Comparison of ENCODE assay signal across 11 mouse cellular contexts in genomic region chr8:10300797-10301196, GRCm38 (mm10).
A peak's percentile ranks its signal among the peaks of the same experiment; 100 is the strongest.
DNase-seq lines count a peak whose midpoint lies in the region; ATAC-seq and TF ChIP-seq lines count a peak whose summit lies in the region.
"Had no signal": no experiment of that assay in that cellular context is flagged by ENCODE, and none has a peak within 500 bp of the region (broad histone marks: within the 10 kb centered on the region; RNA-seq: fewer than 3 reads in every experiment).

No protein-coding gene starts in this region.

- DNase-seq in heart, adult 2 months: no peak
- DNase-seq in heart, adult 8-10 months (ENCODE audit: low spot score): no peak
- DNase-seq in lung, postnatal 0 days (ENCODE audit: low spot score): peak; percentile 11
- DNase-seq in lung, adult 2 months: no peak
- DNase-seq in NIH3T3 (ENCODE audit: low read depth): peak; percentile 41
- DNase-seq in cerebellum, postnatal 36 days: no peak
- DNase-seq in left cerebral cortex, postnatal 10 days (ENCODE audit: extremely low spot score in 1 of 2, low spot score in 2 of 2): no peak
- DNase-seq: kidney, adult 18-20 months had no signal

- no peak overlapping the region for H3K9ac ChIP-seq in heart, adult 2 months (ENCODE audit: low read depth, low read length)
- H3K9ac ChIP-seq in lung, postnatal 0 days (replicated peaks; ENCODE audit: low read depth): no peak overlapping the region
- H3K9ac ChIP-seq: heart, embryonic 13.5 days had no signal

- H3K36me3 ChIP-seq in heart, adult 2 months (ENCODE audit: control insufficient read depth, insufficient read depth, low read length): no peaks in the 10 kb centered on the region
- H3K36me3 ChIP-seq in lung, postnatal 0 days (ENCODE audit: insufficient read depth, low read length): no peaks in the 10 kb centered on the region
- H3K36me3 ChIP-seq: forebrain, embryonic 10.5 days; heart, embryonic 13.5 days had no signal

- H3K4me3 ChIP-seq in heart, adult 2 months: no peak overlapping the region
- H3K4me3 ChIP-seq in lung, postnatal 0 days (ENCODE audit: low read depth, low read length): no peak overlapping the region
- no peak overlapping the region for H3K4me3 ChIP-seq in lung, adult 2 months (replicated peaks; ENCODE audit: extremely low read depth, low read depth, low read length)
- H3K4me3 ChIP-seq: forebrain, embryonic 10.5 days; heart, embryonic 13.5 days had no signal

- no peaks in the 10 kb centered on the region for H3K79me2 ChIP-seq in heart, adult 2 months (replicated peaks; ENCODE audit: control insufficient read depth, insufficient read depth, low read length)

- no peaks in the 10 kb centered on the region for H3K27me3 ChIP-seq in heart, adult 2 months (ENCODE audit: control insufficient read depth, insufficient read depth, low read length)
- H3K27me3 ChIP-seq in lung, postnatal 0 days (replicated peaks; ENCODE audit: insufficient read depth, low read length): no peaks in the 10 kb centered on the region
- H3K27me3 ChIP-seq: heart, embryonic 13.5 days had no signal

- TF ChIP-seq POLR2A in heart, adult 2 months (IDR thresholded peaks at IDR 0.05; ENCODE audit: insufficient read depth, low read depth, low read length): no peak
- TF ChIP-seq POLR2A in lung, adult 2 months (IDR thresholded peaks at IDR 0.05; ENCODE audit: borderline replicate concordance, extremely low read depth, low read depth, low read length): no peak

- no peaks in the 10 kb centered on the region for H3K4me1 ChIP-seq in heart, adult 2 months (ENCODE audit: control insufficient read depth, insufficient read depth, low read length)
- no peaks in the 10 kb centered on the region for H3K4me1 ChIP-seq in lung, postnatal 0 days (ENCODE audit: insufficient read depth, low read depth, low read length)
- H3K4me1 ChIP-seq in lung, adult 2 months (ENCODE audit: control insufficient read depth, insufficient read depth, low read length): no peaks in the 10 kb centered on the region
- H3K4me1 ChIP-seq: forebrain, embryonic 10.5 days had no signal

- TF ChIP-seq CTCF in heart, adult 2 months (IDR thresholded peaks at IDR 0.05): peak; percentile 61
- peak; percentile 58 for TF ChIP-seq CTCF in lung, postnatal 0 days (IDR thresholded peaks at IDR 0.05)
- no peak for TF ChIP-seq CTCF in lung, adult 2 months (IDR thresholded peaks at IDR 0.05; ENCODE audit: insufficient read depth, low read length)

- no peaks in the 10 kb centered on the region for H3K9me3 ChIP-seq in lung, postnatal 0 days (ENCODE audit: low read length)
- H3K9me3 ChIP-seq: forebrain, embryonic 10.5 days; heart, embryonic 13.5 days had no signal

- no peak for TF ChIP-seq EP300 in heart, adult 2 months (IDR thresholded peaks at IDR 0.05; ENCODE audit: insufficient read depth, low read depth, low read length)
- TF ChIP-seq EP300 in lung, postnatal 0 days (IDR thresholded peaks at IDR 0.05): no peak

- H3K27ac ChIP-seq in heart, adult 2 months: no peak overlapping the region
- H3K27ac ChIP-seq in lung, postnatal 0 days (ENCODE audit: low read length): no peak overlapping the region
- H3K27ac ChIP-seq: forebrain, embryonic 10.5 days; heart, embryonic 13.5 days had no signal

- intact Hi-C loops in heart, adult 2 months (cut with DNase I): no loop called here
- intact Hi-C loops in left cerebral cortex, postnatal 10 days (cut with DNase I): no loop called here

- ATAC-seq in lung, postnatal 0 days: no peak
- ATAC-seq in megakaryocyte-erythroid progenitor cell, adult 5-6 weeks (replicated peaks; ENCODE audit: low FRiP score, low TSS enrichment, poor library complexity, severe bottlenecking): 0 out of 2 replicates have a peak, but pooled peaks have one; percentile 63

- 35% methylated on average over 3 of the region's 3 CpGs for WGBS in heart, adult 2 months
- WGBS in lung, postnatal 0 days: 40% methylated on average over 3 of the region's 3 CpGs
- 42% methylated on average over 3 of the region's 3 CpGs for WGBS in lung, adult 2 months

- no peak overlapping the region for H3K4me2 ChIP-seq in lung, postnatal 0 days (replicated peaks; ENCODE audit: low read depth, low read length)
- H3K4me2 ChIP-seq: heart, embryonic 13.5 days had no signal

Comparison
In these comparisons a context has a peak if more than half of its experiments do, and no peak if none do; other contexts are left out.
1. DNase-seq: peak in lung, postnatal 0 days (single experiment) and NIH3T3 (single experiment); none in heart, adult 2 months (0 of 2), heart, adult 8-10 months (single experiment), lung, adult 2 months (single experiment), cerebellum, postnatal 36 days (0 of 2) and left cerebral cortex, postnatal 10 days (0 of 2).